Mouse (Mus musculus) leukemia stem cell, adult 10-12 weeks (primary cell): ENCODE results near the gene Krt16. TPM values are rescaled to one million over a fixed set of nuclear protein-coding genes. Genes with fewer than 3 reads are reported as not detected.

Experiments used
- polyA plus RNA-seq: library from polyadenylated mRNA; stranded (reverse); fragments of >175 nt; gene quantifications from 2 replicates; pipeline ENCODE4 v1.2.3, GENCODE M21; 2012; ENCODE audit warnings: low replicate concordance

The Krt16 gene
- polyA plus RNA-seq, result not detected in 2 replicates

DNA sequence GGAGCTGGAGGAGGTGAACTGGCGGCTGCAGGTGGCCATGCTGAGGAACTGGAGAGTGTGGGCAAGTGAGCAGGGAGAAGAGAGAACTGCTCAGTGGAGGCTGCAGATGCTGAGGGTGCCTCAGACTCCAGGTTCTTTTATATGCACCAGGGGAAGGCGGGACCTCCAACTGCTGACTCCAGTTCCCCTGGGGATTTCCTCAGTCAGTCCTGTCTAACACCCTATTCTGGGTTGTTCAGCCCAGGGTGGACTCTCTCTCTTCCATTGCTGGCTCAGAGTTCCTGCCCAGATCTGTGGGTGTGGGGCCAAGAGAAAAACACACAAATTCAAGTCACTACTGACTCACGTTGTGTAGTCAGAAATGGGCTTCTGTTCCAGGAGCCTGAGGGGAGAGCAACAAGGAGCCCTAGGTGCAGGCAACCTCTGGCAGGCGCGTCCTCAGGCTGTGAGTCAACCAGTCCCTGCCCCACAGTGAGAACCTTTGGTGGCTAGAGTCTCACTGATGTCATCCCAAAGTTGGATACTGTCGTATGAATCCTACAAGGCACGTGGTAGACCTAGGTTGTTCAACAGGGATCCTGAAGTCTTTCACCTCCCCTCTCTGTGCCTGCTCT lies at the start of gene Krt16:
Gene Krt16, minus strand, starts transcription at position 51 of the 614 bp plus-strand sequence.

DNA sequence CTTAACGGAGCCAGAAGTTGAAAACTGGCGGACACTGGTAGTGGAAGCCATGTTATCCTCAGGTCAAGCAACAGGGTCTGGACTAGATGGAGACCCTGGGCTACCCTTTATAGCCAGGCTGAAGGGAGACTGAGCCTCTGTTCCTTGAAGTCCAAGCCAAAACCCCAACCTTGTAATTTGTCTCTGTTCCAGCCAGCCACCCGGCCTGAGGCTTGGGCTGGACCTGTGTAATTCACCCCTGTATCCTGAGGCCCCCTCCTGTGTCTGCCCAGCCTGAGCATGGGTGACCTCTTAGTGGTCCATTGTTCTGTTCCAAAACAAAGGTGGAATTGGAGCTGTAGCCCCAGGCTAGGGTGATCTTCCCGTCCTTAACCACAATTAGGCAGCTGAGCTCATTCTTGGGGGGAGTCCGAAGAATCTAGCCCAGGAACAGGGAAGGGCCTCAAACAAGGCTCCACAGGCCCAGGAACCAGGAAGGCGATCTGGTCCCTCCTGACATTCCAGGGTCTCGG lies 21.2 kb upstream of the Krt16 start, which contains the start of gene Krt42:
Gene Krt42, minus strand, starts transcription at position 51 of the 512 bp plus-strand sequence.

GRCm38 (mm10) chr11:100260514-100261234 lies 12.0 kb upstream of the Krt16 start, which contains the start of gene Krt17:
Gene Krt17, minus strand, starts transcription at chr11:100261029.

GRCm38 (mm10) chr11:100207498-100207897 lies 41.2 kb downstream of the Krt16 start, which contains the start of gene Krt14:
Gene Krt14, minus strand, starts transcription at chr11:100207548.

Other genes with a start within 250 kb of the Krt16 start
- not detected in 2 replicates for gene Krt33a, start 232.7 kb downstream of the Krt16 start, polyA plus RNA-seq
- gene Krt33b, start 219.0 kb downstream of the Krt16 start, polyA plus RNA-seq, result not detected in 2 replicates
- not detected in 2 replicates for gene Krt34, start 207.3 kb downstream of the Krt16 start, polyA plus RNA-seq
- gene Krt31, start 198.4 kb downstream of the Krt16 start, polyA plus RNA-seq, result not detected in 2 replicates
- not detected in 2 replicates for gene Krt32, start 160.7 kb downstream of the Krt16 start, polyA plus RNA-seq
- not detected in 2 replicates for gene Krt35, start 152.7 kb downstream of the Krt16 start, polyA plus RNA-seq
- not detected in 2 replicates for gene Krt36, start 143.3 kb downstream of the Krt16 start, polyA plus RNA-seq
- gene Krt13, start 127.3 kb downstream of the Krt16 start, polyA plus RNA-seq, result not detected in 2 replicates
- gene Krt15, start 113.0 kb downstream of the Krt16 start, polyA plus RNA-seq, result 0.10 TPM in 1 of 2 replicates, not detected in the other
- gene Krt19, start 100.2 kb downstream of the Krt16 start, polyA plus RNA-seq, result 0.15 and 1.7 TPM in 2 replicates
- gene Krt9, start 55.7 kb downstream of the Krt16 start, polyA plus RNA-seq, result not detected in 2 replicates
- 0.23 and 0.48 TPM in 2 replicates for gene Krt14, start 41.4 kb downstream of the Krt16 start, polyA plus RNA-seq
- gene Krt17, start 12.1 kb upstream of the Krt16 start, polyA plus RNA-seq, result 0.51 TPM in 1 of 2 replicates, not detected in the other
- gene Krt42, start 21.0 kb upstream of the Krt16 start, polyA plus RNA-seq, result not detected in 2 replicates
- gene Eif1, start 71.0 kb upstream of the Krt16 start, polyA plus RNA-seq, result 561 and 639 TPM in 2 replicates
- not detected in 2 replicates for gene Gast, start 85.5 kb upstream of the Krt16 start, polyA plus RNA-seq
- gene Hap1, start 107.2 kb upstream of the Krt16 start, polyA plus RNA-seq, result 3.3 and 4.1 TPM in 2 replicates
- gene Jup, start 148.9 kb upstream of the Krt16 start, polyA plus RNA-seq, result 24.0 and 30.2 TPM in 2 replicates
- gene P3h4, start 165.9 kb upstream of the Krt16 start, polyA plus RNA-seq, result 0.80 and 1.4 TPM in 2 replicates
- 3.6 and 3.7 TPM in 2 replicates for gene Fkbp10, start 166.8 kb upstream of the Krt16 start, polyA plus RNA-seq
- gene Nt5c3b, start 192.9 kb upstream of the Krt16 start, polyA plus RNA-seq, result 58.2 and 66.2 TPM in 2 replicates
- gene Klhl10, start 193.0 kb upstream of the Krt16 start, polyA plus RNA-seq, result not detected in 2 replicates
- gene Klhl11, start 223.8 kb upstream of the Krt16 start, polyA plus RNA-seq, result 2.6 and 3.0 TPM in 2 replicates